Mouse (Mus musculus) forebrain, embryonic 13.5 days (tissue): ENCODE results near the gene Spg21. TPM values are rescaled to one million over a fixed set of nuclear protein-coding genes. Genes with fewer than 3 reads are reported as not detected.

Experiments
- ATAC-seq: fragments of 200-750 bp; cut with Nextera tagmentation; 2 replicates; pipeline ENCODE4 v1.8.0; 2017
- H3K27ac ChIP-seq: fragments of 300-500 bp; sonication (generic); 2 replicates; pipeline ENCODE4 v1.5.1; 2015; ENCODE audit warnings: inconsistent platforms, mild to moderate bottlenecking, moderate library complexity
- H3K27me3 ChIP-seq: fragments of 300-500 bp; sonication (generic); 2 replicates; pipeline ENCODE4 v1.6.1; 2015; ENCODE audit warnings: mild to moderate bottlenecking, inconsistent platforms
- H3K36me3 ChIP-seq: fragments of 300-500 bp; sonication (generic); 2 replicates; pipeline ENCODE4 v1.6.1; 2015; ENCODE audit warnings: mild to moderate bottlenecking, inconsistent platforms; ENCODE audit not compliant: poor library complexity, severe bottlenecking
- H3K4me1 ChIP-seq: fragments of 300-500 bp; sonication (generic); 2 replicates; pipeline ENCODE4 v1.6.1; 2015; ENCODE audit warnings: inconsistent platforms
- H3K4me2 ChIP-seq: fragments of 300-500 bp; sonication (generic); 2 replicates; pipeline ENCODE4 v1.6.1; 2015; ENCODE audit warnings: inconsistent platforms, mild to moderate bottlenecking, moderate library complexity
- H3K4me3 ChIP-seq: fragments of 300-500 bp; sonication (generic); 2 replicates; pipeline ENCODE4 v1.5.1; 2015; ENCODE audit warnings: mild to moderate bottlenecking, inconsistent platforms
- H3K9ac ChIP-seq: fragments of 300-500 bp; sonication (generic); 2 replicates; pipeline ENCODE4 v1.6.1; 2015; ENCODE audit warnings: mild to moderate bottlenecking, inconsistent platforms
- H3K9me3 ChIP-seq: fragments of 300-500 bp; sonication (generic); replicated peaks from 2 replicates; pipeline ENCODE4 v1.6.1; 2016; ENCODE audit warnings: inconsistent platforms
- WGBS: fragments of 180-500 bp; shearing (Covaris S2); methylation state at CpG from one replicate; pipeline ENCODE4 v1.1.7; 2015; 5-methylcytosine and 5-hydroxymethylcytosine counted together
- polyA plus RNA-seq: library from polyadenylated mRNA; unstranded; fragments of >200 nt; fragmentation: Nextera tagmentation; extraction: Ambion mirVana; gene quantifications from 2 replicates; pipeline ENCODE4 v1.2.1, GENCODE M21; 2015

Spg21 gene
- polyA plus RNA-seq, 1 experiment from 2014 or later: 134 TPM

- no peak for ATAC-seq
Observed at GRCm38 (mm10) chr9:65491476-65491875, 30.7 kb downstream of the Spg21 start.

GRCm38 (mm10) chr9:65492351-65492750, 31.6 kb downstream of the Spg21 start:
- Histone ChIP-seq H3K9ac (no peak overlapping the region), H3K4me2 (no peak overlapping the region), H3K4me1 (no peaks in the 10 kb centered on the region), H3K27me3 (no peaks in the 10 kb centered on the region; the same call in 1 of the 2 replicates), H3K27ac (no peak overlapping the region), H3K4me3 (no peak overlapping the region), H3K36me3 (peaks cover 21% of the 10 kb centered on the region), H3K9me3 (no peaks in the 10 kb centered on the region)
- WGBS: 92% methylated on average over 2 of the region's 2 CpGs
- ATAC-seq: no peak

More at GRCm38 (mm10) chr9:65491476-65491875, 30.7 kb downstream of the Spg21 start:
- Histone ChIP-seq H3K36me3 (peaks cover 30% of the 10 kb centered on the region), H3K4me2 (no peak overlapping the region), H3K4me3 (no peak overlapping the region), H3K27me3 (no peaks in the 10 kb centered on the region; the same call in 1 of the 2 replicates), H3K27ac (no peak overlapping the region), H3K9ac (no peak overlapping the region), H3K9me3 (no peaks in the 10 kb centered on the region), H3K4me1 (no peaks in the 10 kb centered on the region)
- WGBS: 95% methylated on average over 3 of the region's 3 CpGs

- Histone ChIP-seq H3K36me3 (peaks cover 16% of the 10 kb centered on the region), H3K27ac (no peak overlapping the region), H3K27me3 (no peaks in the 10 kb centered on the region; the same call in 1 of the 2 replicates), H3K4me2 (no peak overlapping the region), H3K4me3 (no peak overlapping the region), H3K9me3 (no peaks in the 10 kb centered on the region), H3K4me1 (no peaks in the 10 kb centered on the region), H3K9ac (no peak overlapping the region)
- ATAC-seq: no peak
- WGBS: 94% methylated on average over 4 of the region's 4 CpGs
Observed at GRCm38 (mm10) chr9:65492851-65493250, 32.1 kb downstream of the Spg21 start.

GRCm38 (mm10) chr9:65502146-65502545, 41.4 kb downstream of the Spg21 start:
- Histone ChIP-seq H3K27ac (no peak overlapping the region), H3K4me1 (no peaks in the 10 kb centered on the region), H3K4me2 (no peak overlapping the region), H3K27me3 (no peaks in the 10 kb centered on the region), H3K4me3 (no peak overlapping the region), H3K9ac (no peak overlapping the region), H3K36me3 (no peaks in the 10 kb centered on the region), H3K9me3 (no peaks in the 10 kb centered on the region)
- ATAC-seq: no peak
- 59% methylated on average over 8 of the region's 8 CpGs for WGBS

- Histone ChIP-seq H3K9ac (no peak overlapping the region), H3K4me1 (no peaks in the 10 kb centered on the region), H3K4me2 (no peak overlapping the region), H3K36me3 (no peaks in the 10 kb centered on the region), H3K9me3 (no peaks in the 10 kb centered on the region), H3K27me3 (no peaks in the 10 kb centered on the region), H3K27ac (no peak overlapping the region), H3K4me3 (no peak overlapping the region)
- no peak for ATAC-seq
- 87% methylated on average over 21 of the region's 21 CpGs for WGBS
Observed at GRCm38 (mm10) chr9:65502721-65503505, 42.2 kb downstream of the Spg21 start.

- no peak for ATAC-seq
- Histone ChIP-seq H3K27me3 (no peaks in the 10 kb centered on the region), H3K4me1 (no peaks in the 10 kb centered on the region), H3K4me2 (no peak overlapping the region), H3K4me3 (no peak overlapping the region), H3K36me3 (no peaks in the 10 kb centered on the region), H3K27ac (no peak overlapping the region), H3K9ac (no peak overlapping the region), H3K9me3 (no peaks in the 10 kb centered on the region)
- 70% methylated on average over 7 of the region's 7 CpGs for WGBS
Observed at GRCm38 (mm10) chr9:65508449-65508848, 47.7 kb downstream of the Spg21 start.

GRCm38 (mm10) chr9:65512520-65512919, 51.8 kb downstream of the Spg21 start:
- Histone ChIP-seq H3K9ac (no peak overlapping the region), H3K4me1 (no peaks in the 10 kb centered on the region), H3K27ac (no peak overlapping the region), H3K36me3 (no peaks in the 10 kb centered on the region), H3K4me3 (no peak overlapping the region), H3K27me3 (no peaks in the 10 kb centered on the region), H3K9me3 (no peaks in the 10 kb centered on the region), H3K4me2 (no peak overlapping the region)
- no peak for ATAC-seq
- WGBS: 85% methylated on average over 3 of the region's 3 CpGs

GRCm38 (mm10) chr9:65514431-65514830, 53.7 kb downstream of the Spg21 start:
- Histone ChIP-seq H3K4me3 (no peak overlapping the region), H3K27me3 (no peaks in the 10 kb centered on the region), H3K9ac (no peak overlapping the region), H3K4me1 (no peaks in the 10 kb centered on the region), H3K36me3 (no peaks in the 10 kb centered on the region), H3K27ac (no peak overlapping the region), H3K9me3 (no peaks in the 10 kb centered on the region), H3K4me2 (no peak overlapping the region)
- 65% methylated on average over 8 of the region's 8 CpGs for WGBS
- no peak for ATAC-seq

- no peaks in the 10 kb centered on the region for H3K9me3 ChIP-seq
- H3K4me3 ChIP-seq: no peak overlapping the region
- no peak for ATAC-seq
- 0 out of 2 replicates have a peak, but pooled peaks cover 3% of the 10 kb centered on the region for H3K4me1 ChIP-seq
- no peaks in the 10 kb centered on the region for H3K27me3 ChIP-seq
- no peak overlapping the region for H3K27ac ChIP-seq
- H3K4me2 ChIP-seq: no peak overlapping the region
- no peak overlapping the region for H3K9ac ChIP-seq
- H3K36me3 ChIP-seq: no peaks in the 10 kb centered on the region
- WGBS: 66% methylated on average over 3 of the region's 3 CpGs
Observed at GRCm38 (mm10) chr9:65514851-65515261, 54.1 kb downstream of the Spg21 start.

GRCm38 (mm10) chr9:65519807-65520504, 59.2 kb downstream of the Spg21 start, which contains the start of gene Ankdd1a:
TSS of gene Ankdd1a (minus strand) at chr9:65520193.
- H3K4me3 ChIP-seq: peak within 1 kb of the TSS; percentile 31
- peak within 1 kb of the TSS; percentile 59 for H3K4me2 ChIP-seq
- peak; percentile 81 for ATAC-seq
- 6% methylated on average over 25 of the region's 25 CpGs for WGBS
- peak within 1 kb of the TSS; percentile 50; the same call in 1 of the 2 replicates for H3K9ac ChIP-seq
- H3K36me3 ChIP-seq: no peaks in the 10 kb centered on the region
- peaks cover 18% of the 10 kb centered on the region for H3K4me1 ChIP-seq
- 0 out of 2 replicates have a peak, but pooled peaks cover 3% of the 10 kb centered on the region for H3K27me3 ChIP-seq
- H3K9me3 ChIP-seq: no peaks in the 10 kb centered on the region
- peak within 1 kb of the TSS; percentile 61 for H3K27ac ChIP-seq

- H3K27ac ChIP-seq: peak overlapping the region; percentile 61
- ATAC-seq: no peak
- WGBS: 16% methylated on average over 11 of the region's 11 CpGs
Observed at GRCm38 (mm10) chr9:65520505-65520876, 59.7 kb downstream of the Spg21 start.

More at GRCm38 (mm10) chr9:65520505-65520876, 59.7 kb downstream of the Spg21 start:
- no peaks in the 10 kb centered on the region for H3K36me3 ChIP-seq
- H3K4me3 ChIP-seq: peak overlapping the region; percentile 31
- 0 out of 2 replicates have a peak, but pooled peaks cover 3% of the 10 kb centered on the region for H3K27me3 ChIP-seq
- H3K9ac ChIP-seq: no peak overlapping the region; the same call in 1 of the 2 replicates
- peak overlapping the region; percentile 59 for H3K4me2 ChIP-seq
- H3K9me3 ChIP-seq: no peaks in the 10 kb centered on the region
- peaks cover 18% of the 10 kb centered on the region for H3K4me1 ChIP-seq
